Comparison of ENCODE assay signal across 8 mouse cellular contexts in the genomic region with DNA sequence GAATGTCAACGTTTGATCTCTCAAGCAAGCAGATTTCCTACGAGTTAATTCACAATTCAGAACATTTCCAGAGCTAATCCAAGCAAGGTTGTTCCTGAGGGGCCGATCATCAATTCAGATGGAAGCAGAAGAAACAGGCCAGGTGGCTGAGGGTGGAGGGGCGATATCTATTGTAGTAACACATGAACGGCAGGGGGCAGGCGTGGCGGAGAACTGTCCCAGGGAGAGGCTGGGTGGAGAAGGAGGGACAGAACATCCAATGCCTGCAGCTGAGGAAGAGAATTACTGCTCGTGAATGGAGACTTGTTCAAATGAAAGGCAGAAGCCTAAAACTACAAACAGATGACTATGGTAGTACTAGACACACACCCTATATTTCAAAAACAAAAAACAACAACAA.
DNase-seq lines count a peak whose midpoint lies in the region; ATAC-seq lines count a peak whose summit lies in the region.

No protein-coding gene starts in this region.

- no peak for ATAC-seq in liver, embryonic 12.5 days
- peak; percentile 76 for ATAC-seq in common myeloid progenitor, adult 5-6 weeks (replicated peaks; ENCODE audit: low read depth, poor library complexity, severe bottlenecking)
- no peak for ATAC-seq in limb, embryonic 11.5 days (ENCODE audit: insufficient number of reproducible peaks, low FRiP score, low TSS enrichment, low read depth)
- ATAC-seq in frontal cortex, adult (ENCODE audit: low TSS enrichment): no peak

- H3K9ac ChIP-seq in liver, embryonic 12.5 days: no peak overlapping the region
- H3K9ac ChIP-seq in limb, embryonic 11.5 days (ENCODE audit: low read length): no peak overlapping the region

- H3K27ac ChIP-seq in liver, embryonic 12.5 days: no peak overlapping the region
- no peak overlapping the region for H3K27ac ChIP-seq in limb, embryonic 11.5 days (replicated peaks; ENCODE audit: low read depth, low read length)

- H3K4me3 ChIP-seq in liver, embryonic 12.5 days: no peak overlapping the region
- H3K4me3 ChIP-seq in limb, embryonic 11.5 days (ENCODE audit: low read depth, low read length): no peak overlapping the region

- H3K4me1 ChIP-seq in liver, embryonic 12.5 days: no peaks in the 10 kb centered on the region
- no peaks in the 10 kb centered on the region for H3K4me1 ChIP-seq in limb, embryonic 11.5 days (ENCODE audit: control insufficient read depth, insufficient read depth, low read length)

- H3K36me3 ChIP-seq in liver, embryonic 12.5 days: no peaks in the 10 kb centered on the region
- H3K36me3 ChIP-seq in limb, embryonic 11.5 days (ENCODE audit: control insufficient read depth, insufficient read depth, low read length): no peaks in the 10 kb centered on the region

- no peaks in the 10 kb centered on the region for H3K9me3 ChIP-seq in liver, embryonic 12.5 days (replicated peaks)
- no peaks in the 10 kb centered on the region for H3K9me3 ChIP-seq in limb, embryonic 11.5 days (ENCODE audit: control insufficient read depth, low read length)

- no peak overlapping the region for H3K4me2 ChIP-seq in liver, embryonic 12.5 days
- H3K4me2 ChIP-seq in limb, embryonic 11.5 days (ENCODE audit: low read depth, severe bottlenecking): no peak overlapping the region

- WGBS in liver, embryonic 12.5 days (ENCODE audit: insufficient replicate concordance): 35% methylated on average over 8 of the region's 8 CpGs
- 32% methylated on average over 8 of the region's 8 CpGs for WGBS in limb, embryonic 11.5 days

- H3K27me3 ChIP-seq in liver, embryonic 12.5 days (replicated peaks): no peaks in the 10 kb centered on the region
- H3K27me3 ChIP-seq in limb, embryonic 11.5 days (ENCODE audit: control insufficient read depth, insufficient read depth, low read length): no peaks in the 10 kb centered on the region

- DNase-seq in cerebellum, postnatal 36 days: peak; percentile 24 to 29
- DNase-seq in cerebellum, adult 9-11 months: no peak
- peak; percentile 36 for DNase-seq in liver
- DNase-seq in limb, embryonic 11.5 days (ENCODE audit: low spot score): peak; percentile 50
- no peak for DNase-seq in c-Kit-positive CD71-positive TER-119-positive erythroid progenitor cells, embryonic 14.5 days (ENCODE audit: low spot score)

Comparison
In these comparisons a context has a peak if more than half of its experiments do, and no peak if none do; other contexts are left out.
1. DNase-seq: peak in cerebellum, postnatal 36 days (2 of 2), liver (single experiment) and limb, embryonic 11.5 days (single experiment); none in cerebellum, adult 9-11 months (single experiment) and c-Kit-positive CD71-positive TER-119-positive erythroid progenitor cells, embryonic 14.5 days (single experiment).